Mouse (Mus musculus): ENCODE data around the gene Olfr675. TPM values are rescaled to one million over a fixed set of nuclear protein-coding genes. Genes with fewer than 3 reads are reported as not detected.
A peak's percentile ranks its signal among the peaks of the same experiment; 100 is the strongest.
"Not testable (repeated sequence)": the region's sequence is repeated elsewhere in the genome, so short reads cannot be mapped to it uniquely, and the experiment has no call there.

Olfr675 gene
- total RNA-seq (2014; rRNA removed) (not detected in 2 replicates), polyA plus RNA-seq (2015; fragmentation: Nextera tagmentation; extraction: Ambion mirVana) (not detected in 2 replicates)

GRCm38 (mm10) chr7:105028360-105028759 lies at the start of gene Olfr675:
Gene Olfr675, minus strand, starts transcription at chr7:105028460.
- no peak for ATAC-seq
- H3K4me1 ChIP-seq (ENCODE audit: insufficient read depth): no peaks in the 10 kb centered on the region
- H3K4me3 ChIP-seq (ENCODE audit: low read depth, low read length): no peak within 1 kb of the TSS
- H3K27ac ChIP-seq (ENCODE audit: low read depth, low read length): no peak within 1 kb of the TSS
- WGBS: 89% methylated on average over 1 of the region's 1 CpGs
- H3K36me3 ChIP-seq (ENCODE audit: insufficient read depth): no peaks in the 10 kb centered on the region
- H3K9ac ChIP-seq: no peak within 1 kb of the TSS
- no peak for TF ChIP-seq CTCF (IDR thresholded peaks at IDR 0.05; ENCODE audit: low read depth)
- H3K9me3 ChIP-seq (ENCODE audit: low read length): no peaks in the 10 kb centered on the region
- H3K4me2 ChIP-seq (ENCODE audit: low read depth): no peak within 1 kb of the TSS
- H3K27me3 ChIP-seq (ENCODE audit: insufficient read depth, low read length): no peaks in the 10 kb centered on the region
- DNase-seq: no peak

GRCm38 (mm10) chr7:105064175-105064574 lies 35.9 kb upstream of the Olfr675 start, which contains the start of gene Olfr678:
Gene Olfr678, plus strand, starts transcription at chr7:105064475.
- Histone ChIP-seq H3K4me2 (ENCODE audit: low read depth) (no peak within 1 kb of the TSS), H3K9me3 (ENCODE audit: low read length) (no peaks in the 10 kb centered on the region), H3K27ac (ENCODE audit: low read depth, low read length) (no peak within 1 kb of the TSS), H3K4me3 (ENCODE audit: low read depth, low read length) (no peak within 1 kb of the TSS), H3K4me1 (ENCODE audit: insufficient read depth) (no peaks in the 10 kb centered on the region), H3K27me3 (ENCODE audit: insufficient read depth, low read length) (no peaks in the 10 kb centered on the region), H3K36me3 (ENCODE audit: insufficient read depth) (no peaks in the 10 kb centered on the region), H3K9ac (no peak within 1 kb of the TSS)
- DNase-seq (no peak), ATAC-seq (no peak)
- WGBS: 93% methylated on average over 1 of the region's 1 CpGs
- TF ChIP-seq CTCF (IDR thresholded peaks at IDR 0.05; ENCODE audit: low read depth): no peak

- TF ChIP-seq CTCF (IDR thresholded peaks at IDR 0.05; ENCODE audit: low read depth): peak; percentile 25; the same call in 1 of the 2 replicates
- DNase-seq (peak; percentile 3), ATAC-seq (no peak)
- H3K4me3 ChIP-seq (ENCODE audit: low read depth, low read length): no peak overlapping the region
- H3K4me2 ChIP-seq (ENCODE audit: low read depth): no peak overlapping the region
- no peaks in the 10 kb centered on the region for H3K9me3 ChIP-seq (ENCODE audit: low read length)
- no peak overlapping the region for H3K27ac ChIP-seq (ENCODE audit: low read depth, low read length)
- H3K36me3 ChIP-seq (ENCODE audit: insufficient read depth): no peaks in the 10 kb centered on the region
- no peaks in the 10 kb centered on the region for H3K27me3 ChIP-seq (ENCODE audit: insufficient read depth, low read length)
- H3K4me1 ChIP-seq (ENCODE audit: insufficient read depth): no peaks in the 10 kb centered on the region
- H3K9ac ChIP-seq: no peak overlapping the region
Measured at GRCm38 (mm10) chr7:105058951-105059350, 30.7 kb upstream of the Olfr675 start.

GRCm38 (mm10) chr7:105033836-105034235 lies 5.6 kb upstream of the Olfr675 start:
- not testable (repeated sequence) for H3K4me3 ChIP-seq (ENCODE audit: low read depth, low read length); H3K27ac ChIP-seq (ENCODE audit: low read depth, low read length); H3K9ac ChIP-seq; H3K4me1 ChIP-seq (ENCODE audit: insufficient read depth); H3K36me3 ChIP-seq (ENCODE audit: insufficient read depth); H3K4me2 ChIP-seq (ENCODE audit: low read depth); H3K9me3 ChIP-seq (ENCODE audit: low read length); H3K27me3 ChIP-seq (ENCODE audit: insufficient read depth, low read length)
- DNase-seq: peak; percentile 6
- 0 out of 2 replicates have a peak, but pooled peaks have one; percentile 23 for ATAC-seq
- WGBS: 58% methylated on average over 5 of the region's 5 CpGs
- peak; percentile 40 for TF ChIP-seq CTCF (IDR thresholded peaks at IDR 0.05; ENCODE audit: low read depth)

GRCm38 (mm10) chr7:105032398-105032797 lies 4.1 kb upstream of the Olfr675 start, which contains the start of gene Olfr676:
Gene Olfr676, plus strand, starts transcription at chr7:105032698.
- H3K27me3 ChIP-seq (ENCODE audit: insufficient read depth, low read length): no peaks in the 10 kb centered on the region
- ATAC-seq: no peak
- no peaks in the 10 kb centered on the region for H3K9me3 ChIP-seq (ENCODE audit: low read length)
- H3K4me1 ChIP-seq (ENCODE audit: insufficient read depth): no peaks in the 10 kb centered on the region
- TF ChIP-seq CTCF (IDR thresholded peaks at IDR 0.05; ENCODE audit: low read depth): no peak
- DNase-seq: no peak
- H3K4me2 ChIP-seq (ENCODE audit: low read depth): no peak within 1 kb of the TSS
- no peak within 1 kb of the TSS for H3K4me3 ChIP-seq (ENCODE audit: low read depth, low read length)
- H3K36me3 ChIP-seq (ENCODE audit: insufficient read depth): no peaks in the 10 kb centered on the region
- no peak within 1 kb of the TSS for H3K27ac ChIP-seq (ENCODE audit: low read depth, low read length)
- H3K9ac ChIP-seq: no peak within 1 kb of the TSS

- DNase-seq (no peak), ATAC-seq (no peak)
- Histone ChIP-seq H3K4me1 (ENCODE audit: insufficient read depth) (no peaks in the 10 kb centered on the region), H3K4me2 (ENCODE audit: low read depth) (no peak overlapping the region), H3K27ac (ENCODE audit: low read depth, low read length) (no peak overlapping the region), H3K9me3 (ENCODE audit: low read length) (no peaks in the 10 kb centered on the region), H3K4me3 (ENCODE audit: low read depth, low read length) (no peak overlapping the region), H3K9ac (no peak overlapping the region), H3K27me3 (ENCODE audit: insufficient read depth, low read length) (no peaks in the 10 kb centered on the region), H3K36me3 (ENCODE audit: insufficient read depth) (no peaks in the 10 kb centered on the region)
- peak; percentile 49 for TF ChIP-seq CTCF (IDR thresholded peaks at IDR 0.05; ENCODE audit: low read depth)
- WGBS: 73% methylated on average over 1 of the region's 1 CpGs
Measured at GRCm38 (mm10) chr7:105022530-105022929, 5.7 kb downstream of the Olfr675 start.

GRCm38 (mm10) chr7:105001929-105002328 lies 26.3 kb downstream of the Olfr675 start, which contains the start of gene Olfr672:
Gene Olfr672, minus strand, starts transcription at chr7:105002029.
- H3K4me3 ChIP-seq (ENCODE audit: low read depth, low read length): no peak within 1 kb of the TSS
- no peak within 1 kb of the TSS for H3K27ac ChIP-seq (ENCODE audit: low read depth, low read length)
- DNase-seq: no peak
- no peaks in the 10 kb centered on the region for H3K4me1 ChIP-seq (ENCODE audit: insufficient read depth)
- H3K36me3 ChIP-seq (ENCODE audit: insufficient read depth): no peaks in the 10 kb centered on the region
- no peak for TF ChIP-seq CTCF (IDR thresholded peaks at IDR 0.05; ENCODE audit: low read depth)
- no peak within 1 kb of the TSS for H3K9ac ChIP-seq
- H3K4me2 ChIP-seq (ENCODE audit: low read depth): no peak within 1 kb of the TSS
- no peaks in the 10 kb centered on the region for H3K9me3 ChIP-seq (ENCODE audit: low read length)
- no peak for ATAC-seq
- no peaks in the 10 kb centered on the region for H3K27me3 ChIP-seq (ENCODE audit: insufficient read depth, low read length)
